Mouse (Mus musculus): ENCODE data around the gene Slc4a4. TPM values are rescaled to one million over a fixed set of nuclear protein-coding genes. Genes with fewer than 3 reads are reported as not detected.
"Not testable (repeated sequence)": the region's sequence is repeated elsewhere in the genome, so short reads cannot be mapped to it uniquely, and the experiment has no call there.

The Slc4a4 gene
- polyA plus RNA-seq, 1 experiment from 2014 or later = 2.6 TPM

GRCm38 (mm10) chr5:89111987-89112386 lies 225.4 kb downstream of the Slc4a4 start:
- not testable (repeated sequence) for H3K4me2 ChIP-seq (ENCODE audit: low read depth, low read length); H3K4me1 ChIP-seq (ENCODE audit: control insufficient read depth, insufficient read depth, low read length); ATAC-seq; H3K4me3 ChIP-seq (ENCODE audit: low read length); H3K9me3 ChIP-seq (ENCODE audit: control insufficient read depth, low read length); H3K27ac ChIP-seq (ENCODE audit: low read length); H3K36me3 ChIP-seq (ENCODE audit: control insufficient read depth, insufficient read depth, low read length); H3K9ac ChIP-seq (ENCODE audit: low read depth, low read length); H3K27me3 ChIP-seq (replicated peaks; ENCODE audit: control insufficient read depth, insufficient read depth, low read length)
- 96% methylated on average over 15 of the region's 17 CpGs for WGBS

GRCm38 (mm10) chr5:89120881-89121280 lies 234.3 kb downstream of the Slc4a4 start:
- Histone ChIP-seq H3K9me3 (ENCODE audit: control insufficient read depth, low read length) (no peaks in the 10 kb centered on the region), H3K4me2 (ENCODE audit: low read depth, low read length) (no peak overlapping the region), H3K9ac (ENCODE audit: low read depth, low read length) (no peak overlapping the region), H3K36me3 (ENCODE audit: control insufficient read depth, insufficient read depth, low read length) (no peaks in the 10 kb centered on the region), H3K27ac (ENCODE audit: low read length) (no peak overlapping the region), H3K4me1 (ENCODE audit: control insufficient read depth, insufficient read depth, low read length) (no peaks in the 10 kb centered on the region), H3K4me3 (ENCODE audit: low read length) (no peak overlapping the region), H3K27me3 (replicated peaks; ENCODE audit: control insufficient read depth, insufficient read depth, low read length) (no peaks in the 10 kb centered on the region)
- WGBS = 63% methylated on average over 1 of the region's 1 CpGs
- no peak for ATAC-seq

DNA sequence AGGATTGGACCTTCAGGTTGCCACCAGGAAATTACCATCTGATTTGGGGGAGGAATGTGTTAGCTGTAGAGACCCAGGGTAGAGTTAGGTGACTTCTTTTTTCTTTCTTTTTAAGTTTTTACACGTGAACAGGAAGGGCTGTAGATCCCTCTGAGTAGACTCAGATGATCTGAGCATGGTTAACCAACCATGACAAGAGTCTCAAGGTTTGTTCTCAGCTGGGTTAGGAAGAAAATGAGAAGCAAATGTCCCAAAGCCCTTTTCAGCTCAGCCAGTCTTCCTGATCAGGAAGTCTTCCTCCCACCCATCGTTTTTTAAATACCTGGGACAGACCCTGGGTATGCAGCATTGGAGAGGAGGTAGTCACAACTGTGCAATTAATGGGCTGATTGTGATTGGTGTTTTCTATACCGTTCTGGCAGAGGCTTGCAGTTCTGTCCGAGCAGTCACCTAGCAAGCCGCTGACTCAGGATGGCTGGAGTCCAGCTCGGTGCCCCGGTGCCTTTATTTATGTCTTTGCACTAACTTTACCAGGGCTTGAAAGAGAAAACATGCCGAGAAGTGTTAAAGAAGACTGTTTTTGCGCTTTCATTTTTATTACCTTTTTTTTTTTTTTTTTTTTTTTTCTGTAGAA lies 236.8 kb downstream of the Slc4a4 start:
- no peak for ATAC-seq
- WGBS = 73% methylated on average over 9 of the region's 9 CpGs
- no peak overlapping the region for H3K9ac ChIP-seq (ENCODE audit: low read depth, low read length)
- no peaks in the 10 kb centered on the region for H3K4me1 ChIP-seq (ENCODE audit: control insufficient read depth, insufficient read depth, low read length)
- no peak overlapping the region for H3K27ac ChIP-seq (ENCODE audit: low read length)
- H3K4me2 ChIP-seq (ENCODE audit: low read depth, low read length) = no peak overlapping the region
- H3K27me3 ChIP-seq (replicated peaks; ENCODE audit: control insufficient read depth, insufficient read depth, low read length) = no peaks in the 10 kb centered on the region
- H3K4me3 ChIP-seq (ENCODE audit: low read length) = no peak overlapping the region
- H3K9me3 ChIP-seq (ENCODE audit: control insufficient read depth, low read length) = no peaks in the 10 kb centered on the region
- no peaks in the 10 kb centered on the region for H3K36me3 ChIP-seq (ENCODE audit: control insufficient read depth, insufficient read depth, low read length)

DNA sequence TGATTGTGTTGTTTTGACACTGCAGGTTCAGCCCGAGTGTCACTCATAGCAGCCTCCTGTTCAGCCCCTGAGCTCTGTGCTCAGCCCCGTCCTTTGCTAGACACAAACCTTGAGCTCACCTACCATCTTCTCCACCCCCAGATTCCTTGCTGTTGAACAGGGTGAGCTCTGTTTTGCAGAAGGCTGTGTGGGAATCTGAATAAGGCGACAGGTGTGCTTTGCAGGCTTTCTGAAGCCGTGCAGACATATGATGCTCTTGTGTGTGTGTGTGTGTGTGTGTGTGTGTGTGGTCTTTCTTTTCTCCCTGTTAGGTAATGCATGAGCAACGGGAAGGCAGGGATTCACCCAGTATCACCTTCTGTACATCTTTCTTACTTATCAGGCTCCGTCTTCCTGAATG lies 241.6 kb downstream of the Slc4a4 start:
- H3K27ac ChIP-seq (ENCODE audit: low read length) = no peak overlapping the region
- no peak for ATAC-seq
- H3K4me1 ChIP-seq (ENCODE audit: control insufficient read depth, insufficient read depth, low read length) = no peaks in the 10 kb centered on the region
- H3K9ac ChIP-seq (ENCODE audit: low read depth, low read length) = no peak overlapping the region
- no peaks in the 10 kb centered on the region for H3K27me3 ChIP-seq (replicated peaks; ENCODE audit: control insufficient read depth, insufficient read depth, low read length)
- no peak overlapping the region for H3K4me3 ChIP-seq (ENCODE audit: low read length)
- H3K9me3 ChIP-seq (ENCODE audit: control insufficient read depth, low read length) = no peaks in the 10 kb centered on the region
- no peak overlapping the region for H3K4me2 ChIP-seq (ENCODE audit: low read depth, low read length)
- no peaks in the 10 kb centered on the region for H3K36me3 ChIP-seq (ENCODE audit: control insufficient read depth, insufficient read depth, low read length)
- 80% methylated on average over 6 of the region's 6 CpGs for WGBS

DNA sequence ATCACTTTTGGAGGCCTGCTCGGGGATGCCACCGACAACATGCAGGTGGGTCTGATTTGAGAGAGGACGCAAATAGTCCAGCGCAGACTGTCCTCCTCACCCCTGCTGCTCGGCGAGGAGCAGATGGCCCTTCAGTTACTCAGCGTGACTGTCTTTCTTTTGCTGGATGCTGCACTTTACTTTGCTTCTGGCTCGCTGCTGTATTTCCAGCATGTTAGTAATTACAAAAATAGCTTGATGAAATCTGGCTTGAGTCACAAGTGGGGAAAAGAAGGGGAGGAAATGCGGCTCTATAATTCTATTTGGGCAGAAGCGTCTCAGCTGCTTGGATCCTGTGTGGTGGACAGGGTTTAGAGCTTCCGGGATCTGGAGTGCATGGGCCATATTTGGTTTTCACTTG lies 249.2 kb downstream of the Slc4a4 start:
- H3K9ac ChIP-seq (ENCODE audit: low read depth, low read length) = no peak overlapping the region
- H3K27ac ChIP-seq (ENCODE audit: low read length) = no peak overlapping the region
- H3K36me3 ChIP-seq (ENCODE audit: control insufficient read depth, insufficient read depth, low read length) = no peaks in the 10 kb centered on the region
- no peaks in the 10 kb centered on the region for H3K27me3 ChIP-seq (replicated peaks; ENCODE audit: control insufficient read depth, insufficient read depth, low read length)
- no peak overlapping the region for H3K4me3 ChIP-seq (ENCODE audit: low read length)
- H3K4me2 ChIP-seq (ENCODE audit: low read depth, low read length) = no peak overlapping the region
- no peak for ATAC-seq
- 76% methylated on average over 11 of the region's 11 CpGs for WGBS
- no peaks in the 10 kb centered on the region for H3K9me3 ChIP-seq (ENCODE audit: control insufficient read depth, low read length)
- no peaks in the 10 kb centered on the region for H3K4me1 ChIP-seq (ENCODE audit: control insufficient read depth, insufficient read depth, low read length)

GRCm38 (mm10) chr5:89140070-89140469 lies 253.5 kb downstream of the Slc4a4 start:
- H3K36me3 ChIP-seq (ENCODE audit: control insufficient read depth, insufficient read depth, low read length) = no peaks in the 10 kb centered on the region
- no peak overlapping the region for H3K27ac ChIP-seq (ENCODE audit: low read length)
- no peak overlapping the region for H3K4me3 ChIP-seq (ENCODE audit: low read length)
- 90% methylated on average over 2 of the region's 2 CpGs for WGBS
- no peaks in the 10 kb centered on the region for H3K4me1 ChIP-seq (ENCODE audit: control insufficient read depth, insufficient read depth, low read length)
- H3K9ac ChIP-seq (ENCODE audit: low read depth, low read length) = no peak overlapping the region
- H3K9me3 ChIP-seq (ENCODE audit: control insufficient read depth, low read length) = no peaks in the 10 kb centered on the region
- H3K27me3 ChIP-seq (replicated peaks; ENCODE audit: control insufficient read depth, insufficient read depth, low read length) = no peaks in the 10 kb centered on the region
- H3K4me2 ChIP-seq (ENCODE audit: low read depth, low read length) = no peak overlapping the region
- no peak for ATAC-seq

GRCm38 (mm10) chr5:89141761-89142160 lies 255.1 kb downstream of the Slc4a4 start:
- Histone ChIP-seq H3K4me2 (ENCODE audit: low read depth, low read length) (no peak overlapping the region), H3K4me3 (ENCODE audit: low read length) (no peak overlapping the region), H3K4me1 (ENCODE audit: control insufficient read depth, insufficient read depth, low read length) (no peaks in the 10 kb centered on the region), H3K9me3 (ENCODE audit: control insufficient read depth, low read length) (no peaks in the 10 kb centered on the region), H3K9ac (ENCODE audit: low read depth, low read length) (no peak overlapping the region), H3K36me3 (ENCODE audit: control insufficient read depth, insufficient read depth, low read length) (no peaks in the 10 kb centered on the region), H3K27ac (ENCODE audit: low read length) (no peak overlapping the region), H3K27me3 (replicated peaks; ENCODE audit: control insufficient read depth, insufficient read depth, low read length) (no peaks in the 10 kb centered on the region)
- no peak for ATAC-seq
- WGBS = 91% methylated on average over 2 of the region's 2 CpGs

GRCm38 (mm10) chr5:89146276-89146675 lies 259.7 kb downstream of the Slc4a4 start:
- no peaks in the 10 kb centered on the region for H3K27me3 ChIP-seq (replicated peaks; ENCODE audit: control insufficient read depth, insufficient read depth, low read length)
- 91% methylated on average over 2 of the region's 2 CpGs for WGBS
- 0 out of 2 replicates have a peak, but pooled peaks have one; percentile 4 for ATAC-seq
- H3K27ac ChIP-seq (ENCODE audit: low read length) = no peak overlapping the region
- H3K4me3 ChIP-seq (ENCODE audit: low read length) = no peak overlapping the region
- H3K4me1 ChIP-seq (ENCODE audit: control insufficient read depth, insufficient read depth, low read length) = peaks cover 17% of the 10 kb centered on the region
- H3K36me3 ChIP-seq (ENCODE audit: control insufficient read depth, insufficient read depth, low read length) = no peaks in the 10 kb centered on the region
- no peak overlapping the region for H3K9ac ChIP-seq (ENCODE audit: low read depth, low read length)
- H3K9me3 ChIP-seq (ENCODE audit: control insufficient read depth, low read length) = no peaks in the 10 kb centered on the region
- no peak overlapping the region for H3K4me2 ChIP-seq (ENCODE audit: low read depth, low read length)

GRCm38 (mm10) chr5:89147282-89147790 lies 260.7 kb downstream of the Slc4a4 start:
- Histone ChIP-seq H3K36me3 (ENCODE audit: control insufficient read depth, insufficient read depth, low read length) (no peaks in the 10 kb centered on the region), H3K4me1 (ENCODE audit: control insufficient read depth, insufficient read depth, low read length) (peaks cover 17% of the 10 kb centered on the region), H3K9ac (ENCODE audit: low read depth, low read length) (no peak overlapping the region), H3K27ac (ENCODE audit: low read length) (no peak overlapping the region), H3K9me3 (ENCODE audit: control insufficient read depth, low read length) (no peaks in the 10 kb centered on the region), H3K27me3 (replicated peaks; ENCODE audit: control insufficient read depth, insufficient read depth, low read length) (no peaks in the 10 kb centered on the region), H3K4me3 (ENCODE audit: low read length) (peak overlapping the region; percentile 11; the same call in 1 of the 2 replicates), H3K4me2 (ENCODE audit: low read depth, low read length) (peak overlapping the region; percentile 33)
- WGBS = 19% methylated on average over 13 of the region's 13 CpGs
- ATAC-seq = peak; percentile 91

Data from intestine, embryonic 16.5 days (tissue).